Mouse (Mus musculus) adrenal gland, postnatal 4 days (tissue): ENCODE data around the gene Surf2. TPM values are rescaled to one million over a fixed set of nuclear protein-coding genes. Genes with fewer than 3 reads are reported as not detected.

ENCODE experiments used
- DNase-seq, 2 experiments: peaks; one replicate each; pipeline ENCODE4 v3.0.0; 2021 to 2022; ENCODE audit warnings: low spot score in 2 of 2, mixed read lengths in 2 of 2
- total RNA-seq, 2 experiments: library from RNA; stranded (reverse); gene quantifications; 2 replicates each; pipeline ENCODE4 v1.2.3; 2021

Surf2 gene
- total RNA-seq, 2 experiments from 2014 or later: 42.6 to 43.6 TPM

- no peak for DNase-seq
Measured at GRCm38 (mm10) chr2:26956811-26957487, 40.8 kb downstream of the Surf2 start.

GRCm38 (mm10) chr2:26957488-26957859, 41.3 kb downstream of the Surf2 start:
- no peak for DNase-seq

- DNase-seq: no peak
Measured at GRCm38 (mm10) chr2:26960756-26961155, 44.6 kb downstream of the Surf2 start.

GRCm38 (mm10) chr2:26963923-26964723, 48.0 kb downstream of the Surf2 start, which contains the start of gene Rexo4:
Rexo4 (minus strand) TSS chr2:26964386.
- peak; percentile 80 to 90 for DNase-seq

- no peak for DNase-seq
Measured at GRCm38 (mm10) chr2:26964724-26965370, 48.7 kb downstream of the Surf2 start.

GRCm38 (mm10) chr2:26967262-26967661, 51.1 kb downstream of the Surf2 start:
- DNase-seq: no peak

Other genes starting within 250 kb of the Surf2 start
- not detected for gene Lcn4, start 245.1 kb upstream of the Surf2 start, total RNA-seq
- gene Abo, start 51.4 kb upstream of the Surf2 start, total RNA-seq: not detected
- gene Surf6, start 13.5 kb upstream of the Surf2 start, total RNA-seq: 10 to 100 TPM; 31.1 to 31.7 TPM
- 10 to 100 TPM; 61.2 to 65.8 TPM for gene Med22, start 5.7 kb upstream of the Surf2 start, total RNA-seq
- gene Rpl7a, start 5.6 kb upstream of the Surf2 start, total RNA-seq: 100 to 1,000 TPM; 585 to 598 TPM
- gene Surf1, start 163 bp downstream of the Surf2 start, total RNA-seq: 100 to 1,000 TPM in 1 of 2 experiments, 10 to 100 TPM in 1; 90.9 to 103 TPM
- 100 to 1,000 TPM; 151 to 163 TPM for gene Surf4, start 17.6 kb downstream of the Surf2 start, total RNA-seq
- gene Stkld1, start 17.7 kb downstream of the Surf2 start, total RNA-seq: under 1 TPM; 0.31 to 0.73 TPM
- gene Rexo4, start 48.0 kb downstream of the Surf2 start, total RNA-seq: 10 to 100 TPM; 40.7 to 43.0 TPM
- under 1 TPM; 0.08 to 0.85 TPM for gene Adamts13, start 57.0 kb downstream of the Surf2 start, total RNA-seq
- 10 to 100 TPM; 49.8 to 53.7 TPM for gene Cacfd1, start 93.6 kb downstream of the Surf2 start, total RNA-seq
- 1 to 10 TPM; 1.3 TPM for gene Slc2a6, start 111.6 kb downstream of the Surf2 start, total RNA-seq
- 1 to 10 TPM in 1 of 2 experiments, under 1 TPM in 1; 0.59 to 1.8 TPM for gene Mymk, start 155.8 kb downstream of the Surf2 start, total RNA-seq
- gene Adamtsl2, start 163.0 kb downstream of the Surf2 start, total RNA-seq: 10 to 100 TPM in 1 of 2 experiments, 1 to 10 TPM in 1; 9.6 to 13.5 TPM
- 1 to 10 TPM; 4.0 to 5.0 TPM for gene Fam163b, start 226.1 kb downstream of the Surf2 start, total RNA-seq
- 100 to 1,000 TPM; 515 to 549 TPM for gene Dbh, start 248.9 kb downstream of the Surf2 start, total RNA-seq